Mouse (Mus musculus): ENCODE measurements around the gene Polr2j.

- peak; percentile 25; the same call in 1 of the 2 replicates for TF ChIP-seq CTCF (IDR thresholded peaks at IDR 0.05; ENCODE audit: borderline replicate concordance, control insufficient read depth, extremely low read depth, insufficient read depth, low read length, poor library complexity)
- TF ChIP-seq POLR2A (IDR thresholded peaks at IDR 0.05; ENCODE audit: control insufficient read depth, extremely low read depth, insufficient read depth, low read length, poor library complexity): no peak
These were observed 26.8 kb downstream of the Polr2j start for GRCm38 (mm10) chr5:136143161-136143755.
